Mouse (Mus musculus): ENCODE measurements around the gene Akt1.

Gene Akt1

DNA sequence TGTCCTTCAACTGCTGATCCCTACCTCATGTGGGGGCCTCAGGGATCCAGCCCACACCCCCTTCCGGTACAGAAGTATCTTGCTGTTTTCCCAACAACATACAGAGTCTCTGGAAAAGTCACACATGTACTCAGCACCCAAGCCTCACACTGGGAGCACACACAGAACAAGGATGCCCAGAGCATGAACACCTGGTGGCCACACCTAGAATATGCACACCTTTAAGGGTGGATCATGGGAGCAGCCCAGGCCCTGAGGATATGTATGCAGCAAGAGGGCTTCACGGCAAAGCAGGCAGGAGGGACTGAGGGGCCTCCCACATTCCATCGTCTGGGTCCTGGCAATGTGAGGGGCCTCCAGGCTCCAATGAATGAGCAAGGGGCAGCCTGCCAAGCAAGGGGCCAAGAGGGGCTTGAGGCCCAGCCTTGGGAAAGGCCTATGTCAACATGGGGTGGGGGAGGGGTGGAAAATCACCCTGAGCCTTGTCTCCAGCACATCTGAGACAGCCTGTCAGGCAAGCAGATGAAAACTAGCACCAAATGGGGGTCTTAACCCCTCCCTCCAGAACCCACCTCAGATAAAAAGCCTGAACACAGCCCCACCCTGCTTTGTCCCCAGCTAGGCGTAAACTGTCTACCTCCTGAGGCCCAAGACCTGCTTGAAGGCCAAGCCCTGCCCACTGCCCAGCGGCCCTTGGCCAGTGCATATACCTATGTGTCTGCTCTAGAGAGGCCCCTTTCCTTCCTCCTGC is 13.9 kb downstream of the Akt1 start:
- DNase-seq (ENCODE audit: low read depth) = no peak

DNA sequence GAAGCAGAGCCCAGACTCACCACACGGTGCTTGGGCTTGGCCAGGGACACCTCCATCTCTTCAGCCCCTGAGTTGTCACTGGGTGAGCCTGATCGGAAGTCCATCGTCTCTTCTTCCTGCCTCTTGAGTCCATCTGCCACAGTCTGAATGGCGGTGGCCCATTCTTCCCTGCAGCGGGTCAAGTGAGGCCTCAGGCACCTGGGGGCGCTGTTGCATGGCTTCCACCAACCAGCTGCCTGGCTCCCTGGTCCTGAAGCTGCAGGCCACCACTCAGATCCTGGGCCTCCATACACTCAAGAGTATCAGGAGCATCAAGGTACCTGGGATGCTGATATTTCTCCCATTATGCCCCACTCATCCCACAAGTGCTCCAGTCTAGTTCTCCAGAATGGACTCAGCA is 15.6 kb downstream of the Akt1 start:
- DNase-seq (ENCODE audit: low read depth) = peak; percentile 27

DNA sequence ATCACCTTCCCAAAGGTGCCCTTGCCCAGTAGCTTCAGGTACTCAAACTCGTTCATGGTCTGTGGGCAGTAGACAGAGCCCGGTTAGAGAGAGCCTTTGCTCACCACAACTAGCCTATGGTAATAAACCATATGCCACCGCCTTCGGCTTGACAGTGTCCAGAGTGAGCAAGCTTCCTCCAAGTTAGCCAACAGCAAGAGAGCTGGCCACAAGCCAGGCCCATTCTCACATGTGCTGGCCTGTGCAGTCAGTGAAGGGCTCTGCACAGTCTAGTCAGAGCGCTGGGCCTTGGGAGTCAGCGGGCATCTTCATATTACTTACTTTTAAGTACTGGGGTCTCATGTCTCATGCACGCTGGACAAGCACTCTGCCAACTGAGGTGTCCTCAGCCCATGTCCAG is 16.1 kb downstream of the Akt1 start:
- peak; percentile 34 for DNase-seq (ENCODE audit: low read depth)

DNA sequence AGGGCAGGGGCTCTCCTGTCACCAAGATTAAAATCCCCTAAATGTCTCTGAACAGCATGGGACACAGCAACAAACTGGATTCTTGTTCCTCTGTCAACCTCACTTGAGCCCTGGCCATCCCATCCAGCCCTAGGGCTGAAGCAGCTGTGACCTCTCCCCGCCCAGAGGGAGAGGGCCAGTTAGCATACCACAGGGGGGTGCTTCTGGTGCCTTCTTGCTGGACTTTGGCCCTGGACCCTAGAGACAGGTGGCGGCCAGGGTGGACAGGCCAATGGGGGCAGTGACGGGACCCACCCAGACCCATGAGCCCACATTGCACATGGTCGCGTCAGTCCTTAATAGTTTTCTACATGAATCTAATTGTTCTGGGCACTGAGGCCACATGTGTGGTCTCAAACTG is 20.6 kb downstream of the Akt1 start:
- DNase-seq (ENCODE audit: low read depth) = no peak

DNA sequence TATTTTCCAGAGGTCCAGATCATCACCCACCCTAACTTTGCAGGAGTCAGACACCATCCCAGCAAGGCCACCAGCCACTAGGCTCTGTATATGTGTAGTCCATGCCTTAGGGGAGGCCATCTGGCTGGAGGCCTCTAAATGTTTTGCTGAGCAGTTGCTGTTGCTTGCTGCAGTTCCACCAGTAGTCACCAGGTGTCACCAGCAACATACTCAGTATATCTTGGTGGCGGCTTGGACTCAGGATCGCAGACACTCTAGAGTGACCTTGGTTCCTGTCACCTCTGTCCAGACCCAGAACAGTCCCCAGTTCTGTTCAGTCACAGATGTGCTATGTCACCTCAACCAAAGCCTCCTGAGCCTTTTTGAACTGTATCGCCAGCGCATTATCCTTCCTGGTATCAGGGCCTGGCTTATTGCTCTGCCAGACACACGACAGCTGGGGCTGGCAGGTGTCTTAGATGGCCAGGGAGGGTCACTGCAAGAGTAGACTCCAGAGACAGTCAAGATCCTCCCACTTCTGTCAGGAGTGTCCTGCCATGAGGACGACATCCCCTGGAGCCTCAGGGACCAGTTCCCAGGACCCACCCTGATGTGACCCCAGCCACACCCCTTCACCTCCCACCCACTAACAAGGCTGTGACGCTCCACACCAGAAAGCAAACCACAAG is 21.4 kb downstream of the Akt1 start:
- peak; percentile 87 for DNase-seq (ENCODE audit: low read depth)

DNA sequence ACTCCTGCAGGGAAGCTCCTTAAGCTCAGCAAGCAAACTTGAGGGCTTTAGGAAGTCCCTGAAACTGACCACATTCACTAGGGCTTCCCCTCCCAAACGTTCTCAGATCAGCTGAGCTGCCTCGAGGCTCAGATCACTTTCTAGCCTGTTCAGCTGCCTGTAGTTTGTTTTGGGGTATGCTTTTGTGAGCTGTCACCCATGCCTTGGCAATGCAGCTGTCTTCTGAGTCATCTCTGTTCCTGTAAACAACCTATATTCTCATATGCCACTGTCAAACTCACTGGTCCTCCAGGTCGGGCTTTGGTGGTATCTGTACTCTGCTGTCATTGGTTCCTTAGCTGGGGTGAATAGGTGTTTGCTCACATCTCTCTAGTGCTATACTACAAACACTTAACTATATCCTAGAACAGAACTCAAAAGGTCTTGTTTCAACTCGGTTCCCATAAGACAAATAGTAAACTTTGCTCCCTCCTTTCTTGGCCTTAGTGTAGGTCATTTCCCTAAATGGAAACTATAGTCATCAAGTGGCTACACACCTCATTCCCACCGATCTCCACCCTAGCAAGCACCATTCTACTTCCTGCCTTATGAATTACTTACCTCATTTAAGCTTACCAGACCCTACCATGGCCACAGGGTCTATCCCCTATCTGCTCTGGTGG is 22.8 kb downstream of the Akt1 start:
- no peak for DNase-seq (ENCODE audit: low read depth)

DNA sequence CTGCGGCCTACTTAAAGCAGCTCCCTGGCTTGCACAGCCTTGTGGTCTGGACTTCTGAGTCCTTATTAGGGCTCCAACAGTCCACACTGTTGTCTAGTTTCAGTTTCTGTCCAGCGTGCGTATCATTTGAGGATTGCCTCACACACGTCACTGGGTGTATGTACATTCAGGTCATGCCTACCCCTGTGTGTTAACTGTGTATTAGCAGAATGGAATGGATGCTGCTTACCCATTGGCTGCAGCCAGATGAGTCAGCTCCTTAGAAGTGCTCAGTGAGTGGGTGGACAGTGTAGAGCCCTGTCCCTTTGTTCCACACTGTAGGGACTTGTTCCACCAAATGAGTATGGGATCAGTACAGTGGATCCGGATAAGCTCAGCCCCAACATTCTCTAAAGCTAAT is 26.6 kb downstream of the Akt1 start:
- DNase-seq (ENCODE audit: low read depth) = peak; percentile 49

DNA sequence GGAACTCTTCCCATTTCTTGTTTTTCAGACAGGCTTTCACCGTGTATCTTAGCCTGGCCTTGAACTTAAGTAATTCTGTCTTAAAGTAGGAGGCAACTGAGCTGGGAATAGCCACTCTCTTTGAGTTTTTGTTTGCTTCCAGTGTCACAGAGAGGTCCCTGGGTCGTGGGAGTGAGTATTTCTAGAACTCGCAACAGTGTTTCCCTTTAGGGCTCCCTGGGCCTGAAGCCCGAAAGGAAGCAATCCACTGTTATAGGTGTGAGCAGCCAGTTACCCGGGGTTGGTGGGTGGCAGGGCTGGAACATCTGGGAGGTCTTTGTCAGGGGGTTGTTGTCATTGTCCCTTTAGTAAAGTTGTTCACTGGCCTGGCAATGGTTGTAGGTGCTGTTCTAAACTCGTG is 28.5 kb downstream of the Akt1 start:
- no peak for DNase-seq (ENCODE audit: low read depth)

DNA sequence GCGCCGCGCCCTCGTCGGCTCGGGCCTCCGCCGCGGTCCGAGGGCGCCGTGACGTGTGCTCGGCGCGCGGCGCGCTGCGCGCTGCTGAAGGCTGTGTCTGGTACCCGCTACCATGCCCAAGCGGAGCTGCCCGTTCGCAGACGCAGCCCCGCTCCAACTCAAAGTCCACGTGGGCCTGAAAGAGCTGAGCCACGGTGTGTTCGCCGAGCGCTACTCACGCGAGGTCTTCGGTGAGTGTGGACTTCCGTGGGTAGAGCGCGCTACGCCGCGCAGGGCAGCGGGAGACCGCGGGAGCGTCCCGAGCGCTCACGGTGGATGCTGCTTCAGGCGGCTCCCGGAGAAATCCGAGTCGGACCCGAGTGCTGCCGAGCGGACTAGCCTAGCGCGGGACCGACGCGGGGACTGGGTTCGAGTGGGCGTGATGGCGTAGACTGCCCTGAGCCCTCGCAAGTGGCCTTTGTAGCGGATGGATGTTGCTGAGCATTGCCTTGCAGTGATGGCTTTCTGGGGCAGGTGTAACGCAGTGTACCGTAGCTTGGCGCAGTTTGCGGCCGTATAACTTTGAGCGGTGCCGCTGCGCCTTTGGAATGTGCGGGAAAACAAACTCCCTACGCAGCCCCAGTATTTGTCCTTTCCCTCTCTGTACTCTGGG is 29.7 kb downstream of the Akt1 start:
- no peak for DNase-seq (ENCODE audit: low read depth)

DNA sequence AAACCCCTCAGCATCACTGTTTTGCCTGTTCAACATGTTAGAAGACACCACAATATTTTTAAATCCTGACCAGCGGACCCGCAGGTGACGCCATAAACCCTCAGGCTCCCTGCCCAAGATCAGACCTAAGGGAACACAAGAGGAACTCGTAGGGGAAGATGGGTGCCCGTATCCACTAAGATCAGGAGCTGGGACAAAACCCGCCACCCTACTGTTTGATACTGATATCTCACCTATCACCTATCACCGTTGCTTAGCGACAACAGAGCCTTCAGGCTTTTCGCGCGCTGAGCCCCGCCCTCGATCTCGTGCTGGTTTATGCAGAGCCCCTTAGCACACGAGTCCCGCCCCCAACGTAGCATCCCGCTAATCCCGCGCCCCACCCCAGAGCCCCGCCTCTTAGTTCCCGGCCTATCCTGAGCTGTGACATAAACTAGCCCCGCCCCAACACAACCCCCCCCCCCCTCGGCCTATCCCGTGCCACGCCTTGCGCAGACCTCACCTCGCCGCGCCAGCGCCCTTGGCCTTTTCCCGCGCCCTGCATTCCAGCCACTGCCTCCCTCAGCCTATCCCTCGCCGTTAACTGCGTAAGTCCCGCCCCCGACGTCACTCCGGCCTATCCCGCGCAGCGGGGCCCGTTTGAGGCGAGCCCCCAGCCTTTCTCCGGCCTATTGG is 30.4 kb downstream of the Akt1 start, which contains the start of gene Siva1:
Gene Siva1, plus strand, starts transcription at position 500 of the 675 bp plus-strand sequence.
- peak; percentile 99 for DNase-seq (ENCODE audit: low read depth)

DNA sequence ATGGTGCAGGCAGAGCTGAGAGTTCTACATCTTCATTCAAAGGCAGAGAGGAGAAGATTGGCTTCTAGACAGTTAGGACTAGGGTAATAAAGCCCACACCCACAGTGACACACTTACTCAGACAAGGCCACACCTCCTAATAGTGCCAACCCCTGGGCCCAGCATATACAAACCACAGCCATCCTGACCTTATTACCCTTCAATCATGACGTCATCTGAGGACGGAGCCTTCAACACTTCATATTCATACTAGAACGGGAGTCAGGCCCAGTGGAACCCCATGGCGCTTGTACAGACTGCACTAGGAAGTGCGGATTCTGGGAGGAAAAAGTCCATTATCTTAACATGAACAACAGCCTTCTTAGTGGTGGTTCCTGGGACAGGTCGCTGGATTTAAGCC is 31.6 kb downstream of the Akt1 start:
- peak; percentile 79 for DNase-seq (ENCODE audit: low read depth)

DNA sequence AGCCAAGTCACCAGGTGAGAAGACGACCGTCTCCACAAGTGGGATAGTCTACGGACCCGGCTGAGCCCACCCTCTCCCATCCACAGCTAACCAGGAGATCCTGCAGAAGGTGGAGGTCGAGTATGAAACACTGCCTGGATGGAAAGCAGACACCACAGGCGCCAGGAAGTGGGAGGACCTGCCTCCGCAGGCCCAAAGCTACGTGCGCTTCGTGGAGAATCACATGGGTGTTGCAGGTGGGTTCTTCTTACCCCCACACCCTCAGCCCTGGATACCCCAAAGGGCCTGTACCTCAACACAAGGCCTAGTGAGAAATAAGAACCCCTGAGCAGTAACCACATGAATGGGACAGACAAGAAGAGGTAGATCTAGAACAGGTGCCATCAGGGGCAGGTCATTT is 35.2 kb downstream of the Akt1 start:
- DNase-seq (ENCODE audit: low read depth) = no peak

DNA sequence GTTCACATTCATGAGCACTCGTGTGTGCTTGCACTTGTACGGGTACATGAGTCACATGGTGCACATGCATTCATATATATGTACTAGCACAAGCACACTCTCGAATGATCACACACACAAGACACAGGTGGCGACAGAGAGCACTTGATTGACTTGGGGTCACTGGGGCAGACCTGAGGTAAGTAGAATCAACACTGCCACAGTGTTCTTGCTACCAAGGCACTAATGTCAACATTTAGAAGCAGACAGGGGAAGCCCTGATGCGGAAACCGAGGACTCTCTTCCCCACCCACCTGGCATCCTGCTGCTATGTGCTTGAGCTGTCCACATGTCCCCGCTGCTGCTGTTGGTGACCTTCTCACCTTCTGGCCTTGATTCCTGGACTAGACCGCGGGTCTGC is 41.0 kb downstream of the Akt1 start:
- DNase-seq (ENCODE audit: low read depth) = peak; percentile 56

DNA sequence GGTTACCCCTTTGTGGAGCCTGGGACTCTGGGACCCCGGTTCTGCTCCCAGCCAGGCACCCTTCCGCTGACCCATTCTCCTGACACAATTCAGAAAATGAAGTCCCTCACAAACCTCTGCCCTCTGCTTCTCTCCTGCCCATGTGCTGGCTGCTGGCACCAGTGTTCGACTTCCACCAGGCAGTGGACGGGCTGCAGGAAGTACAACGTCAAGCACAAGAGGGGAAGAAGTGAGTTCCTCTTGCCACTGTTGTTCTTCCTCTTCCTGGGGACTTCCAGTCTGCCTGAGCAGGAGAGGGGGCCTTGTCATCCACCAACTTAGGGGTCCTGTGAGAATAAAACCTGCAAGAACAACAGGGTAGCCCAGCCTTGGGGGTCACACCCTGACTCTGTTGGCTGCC is 41.8 kb downstream of the Akt1 start:
- DNase-seq (ENCODE audit: low read depth) = no peak

DNA sequence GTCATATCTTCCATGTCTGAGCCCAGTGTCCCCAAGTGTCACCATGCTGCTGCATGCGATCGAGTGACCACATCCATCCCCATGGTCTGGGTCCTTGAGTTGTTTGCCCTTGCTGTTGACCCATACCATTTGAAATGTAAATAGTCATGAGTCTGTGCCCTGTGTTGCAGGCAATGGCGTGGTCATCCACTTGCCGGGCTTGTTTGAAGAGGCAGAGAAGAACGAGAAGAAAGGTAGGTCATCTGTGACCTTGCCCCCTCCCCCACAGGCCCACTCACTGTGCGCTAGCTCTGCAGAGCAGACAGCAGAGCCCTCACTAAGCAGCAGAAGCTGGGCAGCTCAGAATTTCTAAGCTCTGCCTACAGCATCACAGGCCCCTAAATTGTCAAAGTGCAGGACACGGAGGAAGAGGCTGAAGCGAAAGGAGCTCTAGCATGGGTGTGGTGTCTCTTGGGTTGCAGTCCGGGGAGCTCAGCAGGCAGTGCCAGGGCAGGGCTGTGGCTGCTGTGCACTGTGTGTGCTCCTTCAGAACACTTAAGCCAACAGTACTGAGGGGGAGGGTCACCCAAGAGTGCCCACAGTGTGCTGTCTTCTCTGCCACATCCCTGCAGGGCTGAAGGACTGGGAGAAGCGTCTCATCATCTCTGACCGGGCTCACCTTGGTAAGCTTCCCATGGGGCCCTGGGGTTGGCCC is 42.5 kb downstream of the Akt1 start:
- DNase-seq (ENCODE audit: low read depth) = no peak

DNA sequence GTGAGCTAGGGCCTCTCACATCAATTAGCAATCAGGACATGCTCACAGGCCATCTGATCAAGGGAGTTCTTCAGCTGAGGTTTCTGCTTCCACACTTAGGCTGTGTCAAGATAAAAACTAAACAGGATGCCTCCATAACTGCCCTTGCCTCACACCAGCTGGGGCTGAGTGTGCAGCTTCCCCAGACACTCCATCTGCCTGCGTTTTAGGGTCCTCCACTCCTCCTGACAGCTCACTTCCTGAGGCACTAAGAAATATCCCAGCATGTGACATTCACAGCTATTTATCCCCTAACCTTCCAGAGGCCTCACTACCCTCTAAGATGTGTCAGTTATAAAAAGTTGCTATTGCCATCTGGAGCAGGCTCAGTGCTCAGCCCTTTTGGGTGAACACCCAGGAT is 43.2 kb downstream of the Akt1 start:
- DNase-seq (ENCODE audit: low read depth) = peak; percentile 25

DNA sequence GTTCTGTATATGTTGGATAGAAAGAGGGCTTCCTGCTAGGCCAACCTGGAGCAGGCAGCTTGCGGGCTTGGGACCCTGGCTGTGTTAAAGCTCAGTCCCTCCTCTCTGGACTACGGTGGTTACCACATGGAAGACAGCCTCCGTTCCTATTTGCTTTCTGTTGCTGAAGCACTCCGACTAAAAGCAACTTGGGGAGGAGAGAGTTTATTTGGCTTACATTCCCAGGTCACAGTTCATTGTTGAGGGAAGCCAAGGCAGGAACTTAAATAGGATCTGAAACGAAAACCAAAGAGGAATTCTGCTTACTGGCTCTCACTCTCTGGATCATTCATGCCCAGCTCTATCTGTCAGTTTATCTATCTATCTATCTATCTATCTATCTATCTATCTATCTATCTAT is 43.9 kb downstream of the Akt1 start:
- no peak for DNase-seq (ENCODE audit: low read depth)

DNA sequence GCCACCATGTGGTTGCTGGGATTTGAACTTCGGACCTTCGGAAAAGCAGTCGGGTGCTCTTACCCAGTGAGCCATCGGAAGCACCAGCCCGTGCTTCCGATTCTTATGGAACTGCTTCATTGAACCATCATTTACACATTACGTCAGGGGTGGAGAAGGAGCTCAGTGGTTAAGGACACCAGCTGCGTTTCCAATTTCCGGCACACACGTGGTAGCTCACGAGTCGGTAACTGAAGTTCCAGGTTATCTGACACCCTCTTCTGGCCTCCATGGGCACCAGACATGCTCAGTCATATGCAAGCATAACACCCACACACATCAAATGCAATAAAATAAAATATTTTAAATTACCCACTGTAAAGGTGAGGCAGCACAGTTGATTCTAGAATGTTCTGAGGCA is 44.7 kb downstream of the Akt1 start:
- DNase-seq (ENCODE audit: low read depth) = peak; percentile 57

DNA sequence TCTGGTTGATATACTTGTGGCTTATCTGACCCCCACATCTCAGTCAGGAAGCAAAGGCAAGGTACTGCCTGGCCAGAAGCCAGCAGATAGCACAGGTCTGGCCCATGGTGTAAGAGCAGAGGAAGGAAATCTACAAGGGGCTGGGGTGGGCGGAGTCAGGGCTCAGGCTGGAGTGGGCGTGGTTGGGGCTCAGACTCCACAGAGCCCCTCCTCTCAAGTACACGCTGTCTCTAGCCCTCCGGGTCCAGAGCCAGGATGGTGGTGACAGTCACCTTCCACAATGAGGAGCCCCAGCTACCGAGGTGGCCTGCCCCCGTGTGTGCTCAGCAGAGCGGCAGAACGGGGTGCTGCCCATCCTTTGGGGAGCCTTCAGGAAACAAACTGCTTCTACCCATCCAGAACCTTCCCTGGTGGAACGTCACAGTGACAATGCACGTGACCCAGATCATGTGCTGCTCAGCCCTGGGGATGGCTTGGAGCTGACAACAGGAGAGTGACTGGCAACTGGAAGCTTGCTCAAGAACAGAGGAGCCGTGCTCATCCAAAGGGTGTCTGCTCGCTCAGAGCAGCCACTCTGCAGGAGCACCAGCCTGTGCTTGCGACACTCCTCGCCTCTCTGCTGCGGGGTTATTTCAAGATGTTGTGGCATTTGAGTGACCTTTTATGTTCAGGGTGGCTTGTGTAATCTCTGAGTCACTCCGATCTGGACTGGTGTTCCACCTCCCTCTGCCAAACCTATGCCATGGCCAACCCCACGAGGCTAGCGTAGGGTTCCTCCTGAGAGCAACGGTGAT is 45.6 kb downstream of the Akt1 start:
- peak; percentile 99 for DNase-seq (ENCODE audit: low read depth)

DNA sequence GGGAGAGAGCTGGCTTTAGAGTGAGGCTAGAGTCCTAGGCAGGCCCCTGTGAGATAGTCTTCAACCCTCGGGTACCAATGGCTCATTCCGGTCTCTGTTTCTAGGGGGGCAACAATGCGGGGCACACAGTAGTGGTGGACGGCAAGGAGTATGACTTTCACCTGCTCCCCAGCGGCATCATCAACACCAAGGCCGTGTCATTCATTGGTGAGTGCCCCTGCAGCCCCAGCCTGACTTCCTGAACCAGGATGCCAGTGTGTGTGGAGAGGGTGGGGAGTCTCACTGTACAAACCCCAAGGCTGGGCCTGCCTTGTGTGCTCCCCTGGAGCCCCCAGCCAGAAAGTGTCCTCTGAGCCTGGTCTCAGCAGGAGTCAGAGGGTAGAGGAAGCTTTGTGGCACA is 46.5 kb downstream of the Akt1 start:
- DNase-seq (ENCODE audit: low read depth) = peak; percentile 90

Measured in 416B (cell line).